Mouse (Mus musculus): ENCODE results near the gene Synj1. TPM values are rescaled to one million over a fixed set of nuclear protein-coding genes. Genes with fewer than 3 reads are reported as not detected.

The Synj1 gene
- polyA plus RNA-seq, 1 experiment = 25.1 TPM

GRCm38 (mm10) chr16:91011847-91012246 is 739 bp upstream of the Synj1 start:
- 0% methylated on average over 3 of the region's 3 CpGs for WGBS
- H3K27me3 ChIP-seq (ENCODE audit: control insufficient read depth, insufficient read depth, low read length) = no peaks in the 10 kb centered on the region
- peak overlapping the region; percentile 94 for H3K27ac ChIP-seq (ENCODE audit: insufficient read depth, low read length)
- H3K4me1 ChIP-seq (ENCODE audit: control insufficient read depth, insufficient read depth, insufficient read length) = no peaks in the 10 kb centered on the region
- DNase-seq (ENCODE audit: low read depth in 1 of 2, low spot score in 2 of 2) = peak in 1 of 2 experiments; percentile 69
- H3K36me3 ChIP-seq (ENCODE audit: control insufficient read depth, insufficient read depth, low read length) = peaks cover 11% of the 10 kb centered on the region; the same call in 1 of the 2 replicates
- TF ChIP-seq CTCF (IDR thresholded peaks at IDR 0.05; ENCODE audit: extremely low read depth, insufficient read depth, insufficient read length, insufficient replicate concordance) (no peak), POLR2A (IDR thresholded peaks at IDR 0.05; ENCODE audit: low read depth, low read length) (no peak)
- peak overlapping the region; percentile 88; the same call in 1 of the 2 replicates for H3K4me3 ChIP-seq (ENCODE audit: extremely low read depth, insufficient read depth, insufficient read length)

- TF ChIP-seq CTCF (IDR thresholded peaks at IDR 0.05; ENCODE audit: extremely low read depth, insufficient read depth, insufficient read length, insufficient replicate concordance) (no peak), POLR2A (IDR thresholded peaks at IDR 0.05; ENCODE audit: low read depth, low read length) (no peak)
- Histone ChIP-seq H3K4me1 (ENCODE audit: control insufficient read depth, insufficient read depth, insufficient read length) (no peaks in the 10 kb centered on the region), H3K36me3 (ENCODE audit: control insufficient read depth, insufficient read depth, low read length) (peaks cover 6% of the 10 kb centered on the region; the same call in 1 of the 2 replicates), H3K27me3 (ENCODE audit: control insufficient read depth, insufficient read depth, low read length) (no peaks in the 10 kb centered on the region), H3K27ac (ENCODE audit: insufficient read depth, low read length) (peak overlapping the region; percentile 85), H3K4me3 (ENCODE audit: extremely low read depth, insufficient read depth, insufficient read length) (peak overlapping the region; percentile 84)
- WGBS = under 1% methylated on average over 42 of the region's 42 CpGs
- no peak for DNase-seq (ENCODE audit: low read depth in 1 of 2, low spot score in 2 of 2)
Observed at GRCm38 (mm10) chr16:91010581-91011020, 507 bp downstream of the Synj1 start.

- no peak for DNase-seq (ENCODE audit: low read depth in 1 of 2, low spot score in 2 of 2)
- 3% methylated on average over 19 of the region's 19 CpGs for WGBS
Observed at GRCm38 (mm10) chr16:91009942-91010529, 1.1 kb downstream of the Synj1 start.

GRCm38 (mm10) chr16:91004915-91005538 is 6.1 kb downstream of the Synj1 start:
- DNase-seq (ENCODE audit: low read depth in 1 of 2, low spot score in 2 of 2) = no peak
- no peak for TF ChIP-seq CTCF (IDR thresholded peaks at IDR 0.05; ENCODE audit: extremely low read depth, insufficient read depth, insufficient read length, insufficient replicate concordance)
- no peak for TF ChIP-seq POLR2A (IDR thresholded peaks at IDR 0.05; ENCODE audit: low read depth, low read length)
- no peak overlapping the region for H3K27ac ChIP-seq (ENCODE audit: insufficient read depth, low read length)
- H3K36me3 ChIP-seq (ENCODE audit: control insufficient read depth, insufficient read depth, low read length) = 0 out of 2 replicates have a peak, but pooled peaks cover 2% of the 10 kb centered on the region
- WGBS = 89% methylated on average over 4 of the region's 4 CpGs
- no peaks in the 10 kb centered on the region for H3K27me3 ChIP-seq (ENCODE audit: control insufficient read depth, insufficient read depth, low read length)
- no peak overlapping the region for H3K4me3 ChIP-seq (ENCODE audit: extremely low read depth, insufficient read depth, insufficient read length)
- H3K4me1 ChIP-seq (ENCODE audit: control insufficient read depth, insufficient read depth, insufficient read length) = peaks cover 4% of the 10 kb centered on the region; the same call in 1 of the 2 replicates

More at GRCm38 (mm10) chr16:91009942-91010529, 1.1 kb downstream of the Synj1 start:
- H3K27me3 ChIP-seq (ENCODE audit: control insufficient read depth, insufficient read depth, low read length) = no peaks in the 10 kb centered on the region
- no peak for TF ChIP-seq POLR2A (IDR thresholded peaks at IDR 0.05; ENCODE audit: low read depth, low read length)
- TF ChIP-seq CTCF (IDR thresholded peaks at IDR 0.05; ENCODE audit: extremely low read depth, insufficient read depth, insufficient read length, insufficient replicate concordance) = no peak
- H3K4me3 ChIP-seq (ENCODE audit: extremely low read depth, insufficient read depth, insufficient read length) = peak overlapping the region; percentile 84
- 0 out of 2 replicates have a peak, but pooled peaks cover 5% of the 10 kb centered on the region for H3K36me3 ChIP-seq (ENCODE audit: control insufficient read depth, insufficient read depth, low read length)
- no peaks in the 10 kb centered on the region for H3K4me1 ChIP-seq (ENCODE audit: control insufficient read depth, insufficient read depth, insufficient read length)
- H3K27ac ChIP-seq (ENCODE audit: insufficient read depth, low read length) = peak overlapping the region; percentile 85

GRCm38 (mm10) chr16:91001098-91001497 is 10.0 kb downstream of the Synj1 start:
- Histone ChIP-seq H3K4me1 (ENCODE audit: control insufficient read depth, insufficient read depth, insufficient read length) (peaks cover 8% of the 10 kb centered on the region; the same call in 1 of the 2 replicates), H3K27ac (ENCODE audit: insufficient read depth, low read length) (no peak overlapping the region), H3K4me3 (ENCODE audit: extremely low read depth, insufficient read depth, insufficient read length) (no peak overlapping the region), H3K36me3 (ENCODE audit: control insufficient read depth, insufficient read depth, low read length) (no peaks in the 10 kb centered on the region), H3K27me3 (ENCODE audit: control insufficient read depth, insufficient read depth, low read length) (no peaks in the 10 kb centered on the region)
- TF ChIP-seq POLR2A (IDR thresholded peaks at IDR 0.05; ENCODE audit: low read depth, low read length) (no peak), CTCF (IDR thresholded peaks at IDR 0.05; ENCODE audit: extremely low read depth, insufficient read depth, insufficient read length, insufficient replicate concordance) (no peak)
- no peak for DNase-seq (ENCODE audit: low read depth in 1 of 2, low spot score in 2 of 2)
- WGBS = 22% methylated on average over 2 of the region's 2 CpGs

- DNase-seq (ENCODE audit: low read depth in 1 of 2, low spot score in 2 of 2) = peak in 1 of 2 experiments; percentile 51
- WGBS = 36% methylated on average over 4 of the region's 4 CpGs
- TF ChIP-seq POLR2A (IDR thresholded peaks at IDR 0.05; ENCODE audit: low read depth, low read length) (no peak), CTCF (IDR thresholded peaks at IDR 0.05; ENCODE audit: extremely low read depth, insufficient read depth, insufficient read length, insufficient replicate concordance) (no peak)
Observed at GRCm38 (mm10) chr16:90999827-91000226, 11.3 kb downstream of the Synj1 start.

More at GRCm38 (mm10) chr16:90999827-91000226, 11.3 kb downstream of the Synj1 start:
- Histone ChIP-seq H3K36me3 (ENCODE audit: control insufficient read depth, insufficient read depth, low read length) (no peaks in the 10 kb centered on the region), H3K27ac (ENCODE audit: insufficient read depth, low read length) (no peak overlapping the region), H3K4me3 (ENCODE audit: extremely low read depth, insufficient read depth, insufficient read length) (no peak overlapping the region), H3K4me1 (ENCODE audit: control insufficient read depth, insufficient read depth, insufficient read length) (peaks cover 8% of the 10 kb centered on the region; the same call in 1 of the 2 replicates), H3K27me3 (ENCODE audit: control insufficient read depth, insufficient read depth, low read length) (no peaks in the 10 kb centered on the region)
